Comparison of ENCODE assay signal across 8 mouse cellular contexts in the genomic region with DNA sequence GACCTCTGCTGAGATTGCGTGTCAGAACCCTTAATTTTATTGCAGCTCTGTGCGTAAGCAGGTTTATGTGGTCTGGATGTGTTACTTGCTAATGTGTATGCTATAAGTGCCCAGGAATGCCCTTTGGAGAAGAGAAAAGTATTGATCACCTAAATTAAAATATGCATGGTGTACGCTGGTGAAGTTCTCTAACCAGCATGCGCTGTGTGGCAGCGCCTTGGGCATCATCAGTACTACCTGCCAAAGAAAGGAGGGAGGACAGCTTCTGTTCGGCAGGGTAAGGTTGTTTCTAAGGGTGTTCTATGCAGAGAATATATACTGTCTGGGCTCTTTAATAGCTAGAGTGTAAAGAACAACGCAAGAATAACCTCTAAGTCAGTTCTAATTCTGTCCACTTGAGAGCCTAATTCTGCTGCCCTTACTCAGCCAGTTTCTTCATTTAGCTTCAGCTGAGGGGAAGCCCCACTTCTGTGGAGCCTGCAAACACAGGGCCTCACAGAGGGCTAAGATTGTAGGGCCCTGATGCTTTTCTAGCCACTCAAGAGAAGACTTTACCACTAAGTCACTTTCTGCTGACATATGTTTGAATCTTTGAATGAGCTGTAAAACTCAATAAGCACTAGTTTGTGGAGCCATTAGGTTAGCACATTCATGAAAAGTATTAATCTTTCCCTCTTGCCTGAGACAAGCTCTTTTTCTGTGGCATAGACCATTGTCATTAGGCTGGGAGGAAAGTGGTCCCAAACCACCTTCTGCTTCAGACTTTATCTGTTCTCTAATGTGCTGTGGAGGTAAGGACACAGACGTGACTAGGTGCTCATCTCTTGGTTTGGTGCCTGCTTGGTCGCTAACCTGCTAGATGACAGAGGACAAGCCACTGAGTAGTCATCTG. TPM values are rescaled to one million over a fixed set of nuclear protein-coding genes. Genes with fewer than 3 reads are reported as not detected.
A peak's percentile ranks its signal among the peaks of the same experiment; 100 is the strongest.
DNase-seq lines count a peak whose midpoint lies in the region; ATAC-seq and TF ChIP-seq lines count a peak whose summit lies in the region.

No protein-coding gene starts in this region.

- H3K4me3 ChIP-seq in embryonic fibroblast, embryonic 13.5 days (ENCODE audit: insufficient read depth, low read length), result 0 out of 2 replicates have a peak overlapping the region, but pooled peaks have one; percentile 22
- H3K4me3 ChIP-seq in hindbrain, postnatal 0 days (ENCODE audit: low read length), result peak overlapping the region; percentile 47
- peak overlapping the region; percentile 66 for H3K4me3 ChIP-seq in neural tube, embryonic 15.5 days (replicated peaks)

- TF ChIP-seq CTCF in embryonic fibroblast, embryonic 13.5 days (IDR thresholded peaks at IDR 0.05; ENCODE audit: borderline replicate concordance, insufficient read depth, low read length), result no peak
- TF ChIP-seq CTCF in hindbrain, postnatal 0 days (IDR thresholded peaks at IDR 0.05; ENCODE audit: low read depth), result peak; percentile 14; the same call in 1 of the 2 replicates

- H3K9me3 ChIP-seq in hindbrain, postnatal 0 days (ENCODE audit: low read length), result no peaks in the 10 kb centered on the region
- no peaks in the 10 kb centered on the region for H3K9me3 ChIP-seq in neural tube, embryonic 15.5 days (replicated peaks)

- H3K4me1 ChIP-seq in embryonic fibroblast, embryonic 13.5 days (ENCODE audit: control insufficient read depth, insufficient read depth, low read length), result peaks cover 13% of the 10 kb centered on the region
- peaks cover 40% of the 10 kb centered on the region for H3K4me1 ChIP-seq in hindbrain, postnatal 0 days (ENCODE audit: insufficient read depth, low read length)
- peaks cover 72% of the 10 kb centered on the region for H3K4me1 ChIP-seq in neural tube, embryonic 15.5 days

- H3K27ac ChIP-seq in embryonic fibroblast, embryonic 13.5 days (ENCODE audit: insufficient read depth, low read length), result 0 out of 2 replicates have a peak overlapping the region, but pooled peaks have one; percentile 65
- H3K27ac ChIP-seq in hindbrain, postnatal 0 days, result peak overlapping the region; percentile 75
- H3K27ac ChIP-seq in neural tube, embryonic 15.5 days (replicated peaks), result peak overlapping the region; percentile 82; the same call in 1 of the 2 replicates

- WGBS in hindbrain, postnatal 0 days, result 37% methylated on average over 9 of the region's 9 CpGs
- 35% methylated on average over 9 of the region's 9 CpGs for WGBS in neural tube, embryonic 15.5 days

- H3K4me2 ChIP-seq in hindbrain, postnatal 0 days (ENCODE audit: low read depth, low read length), result peak overlapping the region; percentile 76
- peak overlapping the region; percentile 93 for H3K4me2 ChIP-seq in neural tube, embryonic 15.5 days

- peak; percentile 4 for DNase-seq in kidney, postnatal 10 days
- DNase-seq in kidney, adult 8-10 months, result no peak
- peak; percentile 36 for DNase-seq in hindbrain, postnatal 0 days (ENCODE audit: low spot score)
- DNase-seq in frontal cortex, postnatal 25 days (ENCODE audit: low spot score in 2 of 2), result no peak
- no peak for DNase-seq in right cerebral cortex, adult 2 months (ENCODE audit: low spot score in 2 of 2)
- DNase-seq in kidney, adult 18-20 months, result no peak

- no peaks in the 10 kb centered on the region for H3K27me3 ChIP-seq in hindbrain, postnatal 0 days (ENCODE audit: insufficient read depth, low read length)
- no peaks in the 10 kb centered on the region for H3K27me3 ChIP-seq in neural tube, embryonic 15.5 days (replicated peaks)

- H3K9ac ChIP-seq in hindbrain, postnatal 0 days (replicated peaks; ENCODE audit: low read length), result peak overlapping the region; percentile 39; the same call in 1 of the 2 replicates
- peak overlapping the region; percentile 34; the same call in 1 of the 2 replicates for H3K9ac ChIP-seq in neural tube, embryonic 15.5 days (replicated peaks)

- no peak for TF ChIP-seq POLR2A in embryonic fibroblast, embryonic 13.5 days (IDR thresholded peaks at IDR 0.05; ENCODE audit: low read depth, low read length)

- no peaks in the 10 kb centered on the region for H3K36me3 ChIP-seq in hindbrain, postnatal 0 days (ENCODE audit: insufficient read depth, low read length)
- no peaks in the 10 kb centered on the region for H3K36me3 ChIP-seq in neural tube, embryonic 15.5 days

- no peak for ATAC-seq in hindbrain, postnatal 0 days
- ATAC-seq in neural tube, embryonic 15.5 days (ENCODE audit: low FRiP score), result no peak

RNA-seq across cellular contexts. Expression of a gene that starts 3.4 kb away (rescaled TPM):
- 23.1 and 27.9 TPM in 2 replicates for polyA plus RNA-seq in embryonic fibroblast, embryonic 13.5 days (2011; ENCODE audit: insufficient read length, low read depth, missing spikeins)
- total RNA-seq in hindbrain, postnatal 0 days (2014; rRNA removed), result 11.2 and 11.6 TPM in 2 replicates
- polyA plus RNA-seq in hindbrain, postnatal 0 days (2015; fragmentation: Nextera tagmentation; extraction: Ambion mirVana), result 11.4 and 11.6 TPM in 2 replicates
- polyA plus RNA-seq in neural tube, embryonic 15.5 days (2015; fragmentation: Nextera tagmentation; extraction: Ambion mirVana), result 12.0 TPM in 2 replicates

RNA-seq across cellular contexts. Expression of a gene that starts 54.4 kb away (rescaled TPM):
- polyA plus RNA-seq in embryonic fibroblast, embryonic 13.5 days (2011; ENCODE audit: insufficient read length, low read depth, missing spikeins), result 17.9 and 21.4 TPM in 2 replicates
- total RNA-seq in hindbrain, postnatal 0 days (2014; rRNA removed), result 16.1 and 18.7 TPM in 2 replicates
- polyA plus RNA-seq in hindbrain, postnatal 0 days (2015; fragmentation: Nextera tagmentation; extraction: Ambion mirVana), result 11.0 and 11.1 TPM in 2 replicates
- 14.1 and 14.6 TPM in 2 replicates for polyA plus RNA-seq in neural tube, embryonic 15.5 days (2015; fragmentation: Nextera tagmentation; extraction: Ambion mirVana)

RNA-seq across cellular contexts. Expression of a gene that starts 55.5 kb away (rescaled TPM):
- 11.1 and 13.2 TPM in 2 replicates for polyA plus RNA-seq in embryonic fibroblast, embryonic 13.5 days (2011; ENCODE audit: insufficient read length, low read depth, missing spikeins)
- 2.8 and 3.6 TPM in 2 replicates for total RNA-seq in hindbrain, postnatal 0 days (2014; rRNA removed)
- 4.1 and 5.5 TPM in 2 replicates for polyA plus RNA-seq in hindbrain, postnatal 0 days (2015; fragmentation: Nextera tagmentation; extraction: Ambion mirVana)
- polyA plus RNA-seq in neural tube, embryonic 15.5 days (2015; fragmentation: Nextera tagmentation; extraction: Ambion mirVana), result 9.6 and 10.2 TPM in 2 replicates

Comparison
In these comparisons a context has a peak if more than half of its experiments do, and no peak if none do; other contexts are left out.
1. DNase-seq: peak in kidney, postnatal 10 days (single experiment) and hindbrain, postnatal 0 days (single experiment); none in kidney, adult 8-10 months (0 of 2), frontal cortex, postnatal 25 days (0 of 2), right cerebral cortex, adult 2 months (0 of 2) and kidney, adult 18-20 months (single experiment).
2. Peak in every context shown above with its lines, with median percentiles within 50 percentile points of each other: H3K27ac ChIP-seq and H3K4me3 ChIP-seq.